Mouse (Mus musculus): ENCODE results near the gene B3gat1.

DNA sequence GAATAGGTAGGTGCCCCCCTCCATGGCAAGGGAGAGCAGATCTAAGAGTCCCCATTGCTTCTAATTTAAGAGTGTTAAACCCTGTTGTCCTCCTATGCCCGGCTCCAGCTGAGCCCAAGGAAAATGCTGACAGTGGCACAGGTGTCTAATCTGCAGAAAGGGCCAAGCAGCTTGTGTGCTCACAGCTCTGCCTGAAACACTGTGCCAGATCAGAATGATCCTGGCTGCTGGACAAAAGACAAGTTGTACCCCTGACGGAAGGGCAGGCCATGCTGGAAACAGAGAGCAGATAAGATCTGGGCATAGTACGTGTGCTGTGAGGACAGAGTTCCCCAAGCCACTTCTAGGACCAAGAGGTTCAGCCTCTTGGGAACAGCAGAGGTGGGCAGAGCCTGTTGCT, 59.3 kb downstream of the B3gat1 start:
- TF ChIP-seq GATA1 (IDR thresholded peaks at IDR 0.05; ENCODE audit: borderline replicate concordance, low read length) (no peak), FLI1 (IDR thresholded peaks at IDR 0.05; ENCODE audit: low read length) (no peak)

Data from megakaryocyte, embryonic 14.5 days (primary cell).